Comparison of ENCODE assay signal across 22 mouse cellular contexts in the genomic region with DNA sequence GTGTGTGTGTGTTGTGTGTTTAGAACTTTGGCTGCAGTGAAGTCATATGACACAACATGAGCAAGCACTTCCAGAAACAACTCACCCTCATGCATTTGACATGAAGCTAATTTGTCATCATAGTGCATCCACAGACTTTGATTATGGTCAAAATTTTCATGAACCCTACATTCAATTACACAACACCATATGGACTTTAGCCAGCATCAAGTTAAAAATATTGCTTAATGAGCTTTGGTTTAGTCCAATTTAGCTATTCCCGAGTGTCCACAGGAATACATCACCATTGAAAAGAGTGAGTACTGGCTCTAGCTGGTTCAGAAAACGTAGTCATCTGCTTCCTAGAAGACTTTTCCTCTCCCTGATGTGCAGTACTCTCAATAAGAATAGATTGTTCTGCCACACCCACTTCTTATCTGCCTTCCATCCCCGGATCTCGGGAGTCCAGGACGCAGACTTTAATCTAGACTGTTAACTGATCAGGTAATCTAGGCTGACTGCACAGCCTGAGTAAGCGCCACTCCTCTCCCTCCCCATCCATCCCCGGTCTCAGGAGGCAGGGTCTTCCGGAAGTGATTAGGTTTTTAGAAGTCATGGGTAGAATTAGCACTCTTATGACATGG. TPM values are rescaled to one million over a fixed set of nuclear protein-coding genes. Genes with fewer than 3 reads are reported as not detected.
DNase-seq lines count a peak whose midpoint lies in the region; ATAC-seq and TF ChIP-seq lines count a peak whose summit lies in the region.
"Had no signal": no experiment of that assay in that cellular context is flagged by ENCODE, and none has a peak within 500 bp of the region (broad histone marks: within the 10 kb centered on the region; RNA-seq: fewer than 3 reads in every experiment).

No protein-coding gene starts in this region.

- in situ Hi-C loops in ES-E14 (cut with MboI; ENCODE audit: low sequenced_read_pairs in 2 of 2, unreplicated experiment in 2 of 2), result no loop called here

- H3K27me3 ChIP-seq in liver, adult 2 months (ENCODE audit: control insufficient read depth, insufficient read depth, low read length), result no peaks in the 10 kb centered on the region
- H3K27me3 ChIP-seq in liver, embryonic 12.5 days (replicated peaks), result no peaks in the 10 kb centered on the region
- no peaks in the 10 kb centered on the region for H3K27me3 ChIP-seq in forebrain, embryonic 16.5 days (replicated peaks; ENCODE audit: control insufficient read depth, insufficient read depth, low read length)
- H3K27me3 ChIP-seq: forebrain, embryonic 15.5 days; limb, embryonic 13.5 days; lung, embryonic 15.5 days; midbrain, embryonic 13.5 days had no signal

- H3K27ac ChIP-seq in liver, adult 2 months (replicated peaks; ENCODE audit: insufficient read depth, low read depth, low read length), result peak overlapping the region; percentile 67
- H3K27ac ChIP-seq in liver, embryonic 12.5 days, result no peak overlapping the region
- H3K27ac ChIP-seq in ES-E14 (ENCODE audit: insufficient read depth, low read depth, low read length, poor library complexity, severe bottlenecking), result no peak overlapping the region
- no peak overlapping the region for H3K27ac ChIP-seq in forebrain, embryonic 16.5 days (ENCODE audit: low read length)
- H3K27ac ChIP-seq: forebrain, embryonic 10.5 days; forebrain, embryonic 15.5 days; limb, embryonic 13.5 days; liver, embryonic 14.5 days; lung, embryonic 15.5 days; macrophage; midbrain, embryonic 13.5 days had no signal

- ATAC-seq in liver, embryonic 12.5 days, result no peak
- ATAC-seq in forebrain, embryonic 16.5 days, result no peak
- ATAC-seq: forebrain, embryonic 15.5 days; hindbrain, embryonic 16.5 days; midbrain, embryonic 13.5 days had no signal

- intact Hi-C loops in left cerebral cortex, postnatal 10 days (cut with DNase I), result no loop called here

- WGBS in liver, adult 2 months, result 24% methylated on average over 8 of the region's 8 CpGs
- 47% methylated on average over 8 of the region's 8 CpGs for WGBS in liver, embryonic 12.5 days (ENCODE audit: insufficient replicate concordance)
- 70% methylated on average over 8 of the region's 8 CpGs for WGBS in forebrain, embryonic 16.5 days

- no peaks in the 10 kb centered on the region for H3K36me3 ChIP-seq in liver, adult 2 months (ENCODE audit: control insufficient read depth, insufficient read depth, low read length)
- no peaks in the 10 kb centered on the region for H3K36me3 ChIP-seq in liver, embryonic 12.5 days
- no peaks in the 10 kb centered on the region for H3K36me3 ChIP-seq in ES-E14 (ENCODE audit: control insufficient read depth, insufficient read depth, low read length, poor library complexity, severe bottlenecking)
- no peaks in the 10 kb centered on the region for H3K36me3 ChIP-seq in forebrain, embryonic 16.5 days (ENCODE audit: control insufficient read depth, insufficient read depth)
- H3K36me3 ChIP-seq: forebrain, embryonic 10.5 days; forebrain, embryonic 15.5 days; limb, embryonic 13.5 days; lung, embryonic 15.5 days; midbrain, embryonic 13.5 days had no signal

- no peaks in the 10 kb centered on the region for H3K9me3 ChIP-seq in liver, embryonic 12.5 days (replicated peaks)
- H3K9me3 ChIP-seq in ES-E14 (ENCODE audit: control insufficient read depth, insufficient read depth, low read depth, low read length), result no peaks in the 10 kb centered on the region
- H3K9me3 ChIP-seq in forebrain, embryonic 16.5 days (ENCODE audit: control insufficient read depth, low read length), result no peaks in the 10 kb centered on the region
- H3K9me3 ChIP-seq: forebrain, embryonic 15.5 days; limb, embryonic 13.5 days; lung, embryonic 15.5 days; midbrain, embryonic 13.5 days had no signal

- peaks cover 20% of the 10 kb centered on the region for H3K4me1 ChIP-seq in liver, adult 2 months (ENCODE audit: control insufficient read depth, insufficient read depth, low read length)
- 0 out of 2 replicates have a peak, but pooled peaks cover 7% of the 10 kb centered on the region for H3K4me1 ChIP-seq in liver, embryonic 12.5 days
- no peaks in the 10 kb centered on the region for H3K4me1 ChIP-seq in ES-E14 (ENCODE audit: control insufficient read depth in 2 of 2, insufficient read depth in 2 of 2, low read length in 2 of 2, poor library complexity in 1 of 2)
- H3K4me1 ChIP-seq in forebrain, embryonic 16.5 days (replicated peaks; ENCODE audit: control insufficient read depth, insufficient read depth, low read length), result 0 out of 2 replicates have a peak, but pooled peaks cover 3% of the 10 kb centered on the region

- H3K79me2 ChIP-seq in liver, adult 2 months (ENCODE audit: control insufficient read depth, insufficient read depth, low read length), result peaks cover 28% of the 10 kb centered on the region

- H3K4me3 ChIP-seq in liver, adult 2 months (ENCODE audit: insufficient read depth, low read depth, low read length), result no peak overlapping the region
- H3K4me3 ChIP-seq in liver, embryonic 12.5 days, result no peak overlapping the region
- H3K4me3 ChIP-seq in ES-E14 (ENCODE audit: insufficient read depth in 1 of 2, low read depth in 1 of 2, low read length in 2 of 2, poor library complexity in 1 of 2, severe bottlenecking in 1 of 2), result no peak overlapping the region
- H3K4me3 ChIP-seq in forebrain, embryonic 16.5 days (replicated peaks; ENCODE audit: low read length), result no peak overlapping the region
- H3K4me3 ChIP-seq: forebrain, embryonic 10.5 days; forebrain, embryonic 15.5 days; limb, embryonic 13.5 days; lung, embryonic 15.5 days; midbrain, embryonic 13.5 days had no signal

- no peak for TF ChIP-seq CTCF in liver, adult 2 months (IDR thresholded peaks at IDR 0.05; ENCODE audit: low read depth, low read length)

- H3K9ac ChIP-seq in liver, adult 2 months (ENCODE audit: low read depth, low read length), result no peak overlapping the region
- no peak overlapping the region for H3K9ac ChIP-seq in liver, embryonic 12.5 days
- H3K9ac ChIP-seq in ES-E14 (ENCODE audit: insufficient read depth, low read depth, low read length, poor library complexity, severe bottlenecking), result no peak overlapping the region
- H3K9ac ChIP-seq in forebrain, embryonic 16.5 days (replicated peaks; ENCODE audit: low read depth, low read length), result no peak overlapping the region
- H3K9ac ChIP-seq: forebrain, embryonic 15.5 days; limb, embryonic 13.5 days; liver, embryonic 14.5 days; lung, embryonic 15.5 days; midbrain, embryonic 13.5 days had no signal

- no peak overlapping the region for H3K4me2 ChIP-seq in liver, embryonic 12.5 days
- no peak overlapping the region for H3K4me2 ChIP-seq in forebrain, embryonic 16.5 days (ENCODE audit: low read length)
- H3K4me2 ChIP-seq: forebrain, embryonic 15.5 days; limb, embryonic 13.5 days; lung, embryonic 15.5 days; midbrain, embryonic 13.5 days had no signal

- peak; percentile 88 for DNase-seq in heart, adult 11 months
- no peak for DNase-seq in heart, adult 9 months (ENCODE audit: low spot score in 2 of 2)
- DNase-seq in liver, adult 2 months (ENCODE audit: extremely low read depth, low read depth, low spot score), result peak; percentile 93
- DNase-seq in ES-E14 (ENCODE audit: low read depth, low spot score) (peak; percentile 16), adipocyte (ENCODE audit: low spot score) (peak; percentile 83)
- no peak for DNase-seq in left cerebral cortex, postnatal 10 days (ENCODE audit: extremely low spot score in 1 of 2, low spot score in 2 of 2)
- DNase-seq: adrenal gland, postnatal 14 days; gastrocnemius, postnatal 10 days; kidney, postnatal 10 days; layer of hippocampus, adult 9-11 months; thymus, adult 2 months; thymus, postnatal 36 days had no signal

- TF ChIP-seq POLR2A in liver, adult 2 months (IDR thresholded peaks at IDR 0.05; ENCODE audit: extremely low read depth, insufficient read depth, low read length), result no peak

TF ChIP-seq in ES-E14, 5 proteins besides CTCF, POLR2A, EP300 and RAD21:
- TF ChIP-seq MAFK (IDR thresholded peaks at IDR 0.05; ENCODE audit: insufficient read depth, low read depth, low read length) (no peak), ZC3H11A (IDR thresholded peaks at IDR 0.05; ENCODE audit: borderline replicate concordance, low read depth, low read length) (no peak), ZNF384 (IDR thresholded peaks at IDR 0.05; ENCODE audit: low read depth, low read length) (no peak), HCFC1 (IDR thresholded peaks at IDR 0.05; ENCODE audit: borderline replicate concordance, insufficient read depth, low read length) (no peak), CHD2 (IDR thresholded peaks at IDR 0.05; ENCODE audit: low read depth, low read length) (no peak)

RNA-seq across cellular contexts. Expression of a gene that starts 33.7 kb away (rescaled TPM):
- 30.0 and 34.5 TPM in 2 replicates for total RNA-seq in liver, adult 2 months (2014; rRNA removed)
- 19.5 and 22.8 TPM in 2 replicates for polyA plus RNA-seq in liver, adult 2 months (2012; rRNA removed)
- 0.94 and 1.2 TPM in 2 replicates for polyA plus RNA-seq in liver, embryonic 12.5 days (2016; fragmentation: Nextera tagmentation; extraction: Ambion mirVana)
- 6.6 and 9.0 TPM in 2 replicates for total RNA-seq in ES-E14 (2012; rRNA removed)
- polyA plus RNA-seq in forebrain, embryonic 16.5 days (2015; fragmentation: Nextera tagmentation; extraction: Ambion mirVana), result 3.4 and 4.0 TPM in 2 replicates
- 10 to 100 TPM; 11.8 to 13.7 TPM for total RNA-seq in left cerebral cortex, postnatal 10 days (2021)

Comparison
In these comparisons a context has a peak if more than half of its experiments do, and no peak if none do; other contexts are left out.
1. DNase-seq: peak in heart, adult 11 months (single experiment), liver, adult 2 months (single experiment), ES-E14 (single experiment) and adipocyte (single experiment); none in heart, adult 9 months (0 of 2) and left cerebral cortex, postnatal 10 days (0 of 2).